Mouse (Mus musculus) 416B (cell line): ENCODE measurements around the gene Frmd8.
"Not testable (repeated sequence)": the region's sequence is repeated elsewhere in the genome, so short reads cannot be mapped to it uniquely, and the experiment has no call there.

ENCODE experiments used
- DNase-seq: peaks from one replicate; pipeline ENCODE4 v3.0.0; 2011; ENCODE audit warnings: low read depth

Gene Frmd8

GRCm38 (mm10) chr19:5885838-5886237, 10.8 kb upstream of the Frmd8 start:
- peak; percentile 65 for DNase-seq

GRCm38 (mm10) chr19:5883935-5884334, 8.9 kb upstream of the Frmd8 start:
- DNase-seq, result no peak

- not testable (repeated sequence) for DNase-seq
Measured at GRCm38 (mm10) chr19:5882079-5882478, 7.0 kb upstream of the Frmd8 start.

GRCm38 (mm10) chr19:5881155-5881554, 6.1 kb upstream of the Frmd8 start:
- DNase-seq, result no peak

GRCm38 (mm10) chr19:5879735-5880134, 4.7 kb upstream of the Frmd8 start:
- no peak for DNase-seq

GRCm38 (mm10) chr19:5878916-5879315, 3.8 kb upstream of the Frmd8 start:
- DNase-seq, result no peak

- DNase-seq, result no peak
Measured at GRCm38 (mm10) chr19:5878362-5878722, 3.3 kb upstream of the Frmd8 start.

- DNase-seq, result peak; percentile 95
Measured at GRCm38 (mm10) chr19:5877618-5878361, 2.7 kb upstream of the Frmd8 start, which contains the start of gene Slc25a45. Gene Slc25a45, plus strand, starts transcription at chr19:5877808.

- no peak for DNase-seq
Measured at GRCm38 (mm10) chr19:5874391-5874968, 594 bp downstream of the Frmd8 start.

- DNase-seq, result no peak
Measured at GRCm38 (mm10) chr19:5872931-5873556, 2.0 kb downstream of the Frmd8 start.

- DNase-seq, result no peak
Measured at GRCm38 (mm10) chr19:5872528-5872927, 2.5 kb downstream of the Frmd8 start.

- DNase-seq, result peak; percentile 89
Measured at GRCm38 (mm10) chr19:5871683-5872082, 3.4 kb downstream of the Frmd8 start.

GRCm38 (mm10) chr19:5871273-5871672, 3.8 kb downstream of the Frmd8 start:
- DNase-seq, result peak; percentile 81

GRCm38 (mm10) chr19:5868096-5868495, 7.0 kb downstream of the Frmd8 start:
- DNase-seq, result no peak

- DNase-seq, result no peak
Measured at GRCm38 (mm10) chr19:5864710-5865398, 10.2 kb downstream of the Frmd8 start.

GRCm38 (mm10) chr19:5863776-5864175, 11.3 kb downstream of the Frmd8 start:
- no peak for DNase-seq

GRCm38 (mm10) chr19:5862335-5863085, 12.6 kb downstream of the Frmd8 start:
- DNase-seq, result no peak

GRCm38 (mm10) chr19:5856604-5857003, 18.5 kb downstream of the Frmd8 start:
- no peak for DNase-seq

GRCm38 (mm10) chr19:5852035-5852722, 22.9 kb downstream of the Frmd8 start:
- no peak for DNase-seq

- peak; percentile 38 for DNase-seq
Measured at GRCm38 (mm10) chr19:5851481-5851971, 23.5 kb downstream of the Frmd8 start.

- no peak for DNase-seq
Measured at GRCm38 (mm10) chr19:5850860-5851259, 24.2 kb downstream of the Frmd8 start.
